Mouse (Mus musculus) cerebellum, adult 2 months (tissue): ENCODE data around the gene Gm10961. TPM values are rescaled to one million over a fixed set of nuclear protein-coding genes. Genes with fewer than 3 reads are reported as not detected.

ENCODE experiments used
- DNase-seq, 2 experiments: peaks; one replicate each; pipeline ENCODE4 v3.0.0; 2021
- H3K27ac ChIP-seq: fragments of 200-500 bp; 2 replicates; pipeline ENCODE4 v1.5.1; 2012; ENCODE audit warnings: low read length, control low read depth, inconsistent platforms; ENCODE audit not compliant: insufficient read depth
- H3K27me3 ChIP-seq: fragments of 200-500 bp; 2 replicates; pipeline ENCODE4 v1.6.1; 2012; ENCODE audit warnings: inconsistent platforms, mild to moderate bottlenecking, low read length, moderate library complexity; ENCODE audit not compliant: control insufficient read depth, insufficient read depth
- H3K4me1 ChIP-seq: fragments of 200-500 bp; 2 replicates; pipeline ENCODE4 v1.6.1; 2011; ENCODE audit warnings: low read length; ENCODE audit not compliant: control insufficient read depth, insufficient read depth
- H3K4me3 ChIP-seq: fragments of 200-500 bp; replicated peaks from 2 replicates; pipeline ENCODE3; 2011; ENCODE audit warnings: mild to moderate bottlenecking, low read depth, low read length, control low read depth; ENCODE audit not compliant: insufficient read depth
- CTCF ChIP-seq: fragments of 200-500 bp; IDR thresholded peaks from 2 replicates; pipeline ENCODE4 v1.5.1; 2011; ENCODE audit warnings: low read depth, mild to moderate bottlenecking, control low read depth, low read length, moderate library complexity, borderline replicate concordance; ENCODE audit not compliant: insufficient read depth
- POLR2A ChIP-seq: fragments of 200-500 bp; IDR thresholded peaks from 2 replicates; pipeline ENCODE4 v1.6.1; 2011; ENCODE audit warnings: low read length, control low read depth, borderline replicate concordance; ENCODE audit not compliant: insufficient read depth
- WGBS: fragments of 180-500 bp; shearing (Covaris S2); methylation state at CpG from one replicate; pipeline ENCODE4 v1.1.7; 2018; 5-methylcytosine and 5-hydroxymethylcytosine counted together
- polyA plus RNA-seq: library from polyadenylated mRNA; depleted of rRNA; stranded (reverse); fragments of >200 nt; gene quantifications from 2 replicates; pipeline ENCODE4 v1.2.3, GENCODE M21; 2012

Gene Gm10961
- polyA plus RNA-seq, 1 experiment, result not detected

DNA sequence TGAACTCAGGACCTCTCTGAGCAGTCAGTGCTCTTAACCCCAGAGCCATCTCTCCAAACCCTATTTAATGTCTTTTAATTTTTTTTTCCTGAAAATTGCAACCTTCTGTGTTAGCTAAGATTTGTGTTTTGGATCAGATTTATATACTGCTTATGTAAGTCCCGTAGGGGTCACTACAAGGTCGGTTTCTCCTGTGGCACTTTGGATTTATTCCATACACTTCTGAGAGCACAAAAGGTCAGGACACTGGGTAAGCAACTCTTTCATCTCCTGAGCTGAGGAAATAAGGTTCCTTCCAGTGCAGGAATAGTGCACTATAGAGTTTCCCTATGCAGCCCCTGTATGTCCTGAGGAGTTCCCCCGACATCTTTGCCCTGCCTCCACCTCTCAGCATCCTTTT lies 24.4 kb downstream of the Gm10961 start:
- WGBS, result 80% methylated on average over 3 of the region's 3 CpGs
- TF ChIP-seq POLR2A (no peak), CTCF (no peak)

DNA sequence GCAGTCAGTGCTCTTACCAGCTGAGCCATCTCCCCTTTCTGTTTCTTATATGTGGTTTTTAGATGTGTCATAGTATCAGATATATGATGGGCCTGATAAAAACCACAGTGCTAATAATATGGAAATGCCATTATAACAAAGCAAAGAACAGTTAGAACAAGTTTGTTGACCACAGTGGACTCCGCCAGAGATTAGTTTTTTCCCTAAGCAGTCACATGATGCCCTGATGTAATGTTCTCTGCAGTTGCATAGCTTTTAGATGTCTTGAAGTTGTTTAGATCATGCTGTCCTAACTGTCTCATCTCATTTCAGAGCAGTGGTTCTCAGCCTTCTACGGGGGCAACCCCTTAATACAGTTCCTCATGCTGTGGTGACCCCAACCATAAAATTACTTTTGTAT lies 25.0 kb downstream of the Gm10961 start:
- Histone ChIP-seq H3K4me3 (no peak overlapping the region), H3K4me1 (no peaks in the 10 kb centered on the region), H3K27ac (no peak overlapping the region), H3K27me3 (no peaks in the 10 kb centered on the region)
- 92% methylated on average over 2 of the region's 2 CpGs for WGBS
- no peak for DNase-seq
- TF ChIP-seq CTCF (no peak), POLR2A (no peak)

More for the DNA sequence above, 24.4 kb downstream of the Gm10961 start:
- no peaks in the 10 kb centered on the region for H3K4me1 ChIP-seq
- DNase-seq, result no peak
- H3K27ac ChIP-seq, result no peak overlapping the region
- no peak overlapping the region for H3K4me3 ChIP-seq
- no peaks in the 10 kb centered on the region for H3K27me3 ChIP-seq

DNA sequence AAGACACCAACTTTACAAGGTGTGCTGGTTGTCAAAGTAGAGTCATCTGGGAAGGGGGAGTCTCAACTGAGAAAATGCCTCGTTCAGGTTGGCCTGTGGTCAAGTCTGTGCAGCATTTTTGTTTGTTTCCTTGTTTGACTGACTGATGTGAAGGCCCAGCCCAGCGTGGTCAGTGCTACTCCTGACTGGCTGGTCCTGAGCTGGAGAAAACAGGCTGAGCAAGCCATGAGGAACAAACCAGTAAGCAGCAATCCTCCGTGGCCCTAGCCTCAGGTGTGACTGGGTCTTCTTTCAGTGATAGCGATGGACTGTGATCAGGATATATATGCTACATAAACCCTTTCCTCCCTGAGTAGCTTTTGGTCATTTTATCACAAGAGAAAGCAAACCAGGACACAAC lies 25.8 kb downstream of the Gm10961 start:
- Histone ChIP-seq H3K4me3 (no peak overlapping the region), H3K4me1 (no peaks in the 10 kb centered on the region), H3K27me3 (no peaks in the 10 kb centered on the region), H3K27ac (no peak overlapping the region)
- DNase-seq, result no peak
- TF ChIP-seq POLR2A (no peak), CTCF (no peak)
- WGBS, result 65% methylated on average over 4 of the region's 4 CpGs

DNA sequence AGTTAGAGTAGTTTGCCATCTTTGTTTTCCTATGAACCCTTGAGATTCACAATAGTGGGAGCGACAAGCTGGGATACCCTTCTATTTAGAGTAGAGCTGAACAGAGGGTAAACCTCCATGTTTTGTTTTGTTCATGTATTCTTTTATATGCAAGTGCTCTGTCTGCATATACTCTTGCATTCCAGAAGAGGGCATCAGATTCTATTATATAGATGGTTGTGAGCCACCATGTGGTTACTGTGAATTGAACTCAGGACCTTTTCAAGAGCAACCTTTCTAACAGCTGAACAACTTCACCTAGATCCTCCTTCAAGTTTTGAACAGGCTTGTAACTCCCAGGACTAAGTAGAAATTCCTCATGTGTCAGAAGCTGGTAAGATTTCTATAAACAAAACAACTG lies 27.9 kb downstream of the Gm10961 start:
- no peak overlapping the region for H3K27ac ChIP-seq
- no peaks in the 10 kb centered on the region for H3K4me1 ChIP-seq
- no peaks in the 10 kb centered on the region for H3K27me3 ChIP-seq
- no peak for DNase-seq
- TF ChIP-seq CTCF (no peak), POLR2A (no peak)
- no peak overlapping the region for H3K4me3 ChIP-seq
- 97% methylated on average over 1 of the region's 1 CpGs for WGBS

DNA sequence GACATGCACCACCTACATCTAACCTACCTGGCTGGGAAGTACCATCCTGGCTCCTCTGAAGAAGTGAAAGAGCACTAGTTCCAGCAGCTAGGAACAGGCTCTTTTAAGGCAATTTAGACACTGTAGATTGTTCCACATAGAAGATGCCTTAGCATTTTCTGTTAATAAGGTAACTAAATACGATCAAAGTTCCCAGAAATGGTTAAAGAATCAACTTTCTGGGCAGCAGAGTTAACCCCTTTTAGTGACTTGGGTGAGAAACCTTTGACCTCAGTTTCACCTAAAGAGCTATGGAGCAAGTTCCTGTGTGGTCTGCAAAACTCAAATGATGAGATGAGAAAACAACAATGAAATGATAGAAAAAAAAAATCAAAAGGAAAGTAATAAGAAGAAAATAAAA lies 33.5 kb downstream of the Gm10961 start:
- no peaks in the 10 kb centered on the region for H3K4me1 ChIP-seq
- no peak for DNase-seq
- 86% methylated on average over 1 of the region's 1 CpGs for WGBS
- H3K27ac ChIP-seq, result no peak overlapping the region
- H3K4me3 ChIP-seq, result no peak overlapping the region
- H3K27me3 ChIP-seq, result no peaks in the 10 kb centered on the region
- TF ChIP-seq CTCF, result no peak
- TF ChIP-seq POLR2A, result no peak

DNA sequence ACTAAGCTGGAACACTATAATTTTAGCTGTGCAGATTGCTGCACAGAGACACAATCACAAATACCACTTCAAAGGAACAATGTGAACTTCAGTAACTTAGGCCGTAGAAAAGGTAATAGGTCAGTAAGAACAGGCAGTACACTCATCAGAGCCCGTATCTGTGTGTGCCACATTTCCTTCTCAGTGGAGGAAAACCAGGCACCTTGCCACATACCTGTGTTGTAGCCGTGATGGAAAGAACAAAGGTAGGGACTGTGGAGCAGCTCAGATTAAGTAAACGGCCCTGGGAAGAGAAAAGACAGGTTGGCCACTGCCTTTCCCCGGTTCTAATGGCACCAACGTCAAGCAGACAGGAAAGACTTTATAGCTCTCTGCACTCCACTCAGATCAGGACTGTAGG lies 36.3 kb downstream of the Gm10961 start:
- Histone ChIP-seq H3K4me3 (no peak overlapping the region), H3K27ac (no peak overlapping the region), H3K4me1 (no peaks in the 10 kb centered on the region), H3K27me3 (no peaks in the 10 kb centered on the region)
- WGBS, result 84% methylated on average over 6 of the region's 6 CpGs
- DNase-seq, result no peak
- TF ChIP-seq CTCF (no peak), POLR2A (no peak)

DNA sequence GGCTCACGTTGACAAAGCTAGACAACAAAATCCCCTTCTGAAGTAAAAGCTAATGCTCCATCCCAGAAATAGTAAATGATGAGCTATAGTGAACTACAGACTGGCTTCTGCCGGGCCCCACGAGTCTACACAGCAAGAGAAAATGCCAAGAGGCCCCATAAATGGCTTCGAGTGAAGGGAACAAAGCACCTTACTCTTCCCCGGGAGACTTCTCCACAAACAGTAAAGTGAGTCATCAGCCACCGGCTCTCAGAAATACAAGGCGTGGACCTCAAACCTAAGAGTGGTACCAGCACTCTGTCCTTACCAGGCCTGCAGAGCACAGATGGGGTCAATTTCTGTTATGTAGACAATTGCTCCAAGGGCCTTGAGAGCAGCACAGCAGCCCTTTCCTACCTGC lies 37.7 kb downstream of the Gm10961 start:
- no peak for DNase-seq
- Histone ChIP-seq H3K4me1 (no peaks in the 10 kb centered on the region), H3K27me3 (no peaks in the 10 kb centered on the region), H3K27ac (no peak overlapping the region), H3K4me3 (no peak overlapping the region)
- 87% methylated on average over 7 of the region's 7 CpGs for WGBS
- TF ChIP-seq CTCF, result no peak
- no peak for TF ChIP-seq POLR2A

DNA sequence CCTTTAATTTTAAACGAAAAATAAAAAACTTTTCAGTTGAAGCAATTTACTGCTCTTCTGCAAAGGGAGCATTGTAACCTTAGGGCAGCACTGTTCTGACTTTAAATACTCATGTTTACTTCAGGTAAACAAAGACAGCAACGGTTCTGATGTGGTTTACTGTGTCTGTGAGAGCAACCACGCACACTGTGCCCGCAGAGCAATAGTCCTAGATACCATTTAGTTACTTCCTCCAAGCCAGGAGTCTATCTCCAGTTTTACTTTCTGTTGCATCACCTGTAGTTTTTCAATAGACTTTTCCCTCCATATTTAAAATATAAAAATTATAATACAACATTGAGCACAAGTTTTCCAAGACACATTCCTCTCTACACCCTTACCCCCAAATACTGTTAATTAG lies 39.4 kb downstream of the Gm10961 start:
- Histone ChIP-seq H3K4me1 (no peaks in the 10 kb centered on the region), H3K27ac (no peak overlapping the region), H3K4me3 (no peak overlapping the region), H3K27me3 (no peaks in the 10 kb centered on the region)
- 91% methylated on average over 4 of the region's 4 CpGs for WGBS
- no peak for DNase-seq
- no peak for TF ChIP-seq CTCF
- no peak for TF ChIP-seq POLR2A
